Mouse (Mus musculus) neural tube, embryonic 12.5 days (tissue): ENCODE measurements around the gene Sap30l. TPM values are rescaled to one million over a fixed set of nuclear protein-coding genes. Genes with fewer than 3 reads are reported as not detected.

ENCODE experiments used
- ATAC-seq: fragments of 200-750 bp; cut with Nextera tagmentation; 2 replicates; pipeline ENCODE4 v1.8.0; 2017; ENCODE audit warnings: low read depth, mild to moderate bottlenecking, moderate TSS enrichment, moderate library complexity; ENCODE audit not compliant: low FRiP score
- H3K27ac ChIP-seq: fragments of 300-500 bp; sonication (generic); 2 replicates; pipeline ENCODE4 v1.5.1; 2016
- H3K27me3 ChIP-seq: fragments of 300-500 bp; sonication (generic); replicated peaks from 2 replicates; pipeline ENCODE4 v1.6.1; 2016; ENCODE audit warnings: mild to moderate bottlenecking
- H3K36me3 ChIP-seq: fragments of 300-500 bp; sonication (generic); 2 replicates; pipeline ENCODE4 v1.6.1; 2016; ENCODE audit warnings: mild to moderate bottlenecking
- H3K4me1 ChIP-seq: fragments of 300-500 bp; sonication (generic); 2 replicates; pipeline ENCODE4 v1.6.1; 2016
- H3K4me2 ChIP-seq: fragments of 300-500 bp; sonication (generic); replicated peaks from 2 replicates; pipeline ENCODE4 v1.6.1; 2016; ENCODE audit warnings: mild to moderate bottlenecking
- H3K4me3 ChIP-seq: fragments of 300-500 bp; sonication (generic); 2 replicates; pipeline ENCODE4 v1.5.1; 2016
- H3K9ac ChIP-seq: fragments of 300-500 bp; sonication (generic); 2 replicates; pipeline ENCODE4 v1.6.1; 2016; ENCODE audit warnings: mild to moderate bottlenecking
- H3K9me3 ChIP-seq: fragments of 300-500 bp; sonication (generic); 2 replicates; pipeline ENCODE4 v1.6.1; 2016; ENCODE audit warnings: mild to moderate bottlenecking
- WGBS: fragments of 180-500 bp; shearing (Covaris S2); methylation state at CpG from one replicate; pipeline ENCODE4 v1.1.7; 2016; 5-methylcytosine and 5-hydroxymethylcytosine counted together
- polyA plus RNA-seq: library from polyadenylated mRNA; unstranded; fragments of >200 nt; fragmentation: Nextera tagmentation; extraction: Ambion mirVana; gene quantifications from 2 replicates; pipeline ENCODE4 v1.2.1, GENCODE M21; 2016

The Sap30l gene
- polyA plus RNA-seq, result 18.6 and 22.2 TPM in 2 replicates

DNA sequence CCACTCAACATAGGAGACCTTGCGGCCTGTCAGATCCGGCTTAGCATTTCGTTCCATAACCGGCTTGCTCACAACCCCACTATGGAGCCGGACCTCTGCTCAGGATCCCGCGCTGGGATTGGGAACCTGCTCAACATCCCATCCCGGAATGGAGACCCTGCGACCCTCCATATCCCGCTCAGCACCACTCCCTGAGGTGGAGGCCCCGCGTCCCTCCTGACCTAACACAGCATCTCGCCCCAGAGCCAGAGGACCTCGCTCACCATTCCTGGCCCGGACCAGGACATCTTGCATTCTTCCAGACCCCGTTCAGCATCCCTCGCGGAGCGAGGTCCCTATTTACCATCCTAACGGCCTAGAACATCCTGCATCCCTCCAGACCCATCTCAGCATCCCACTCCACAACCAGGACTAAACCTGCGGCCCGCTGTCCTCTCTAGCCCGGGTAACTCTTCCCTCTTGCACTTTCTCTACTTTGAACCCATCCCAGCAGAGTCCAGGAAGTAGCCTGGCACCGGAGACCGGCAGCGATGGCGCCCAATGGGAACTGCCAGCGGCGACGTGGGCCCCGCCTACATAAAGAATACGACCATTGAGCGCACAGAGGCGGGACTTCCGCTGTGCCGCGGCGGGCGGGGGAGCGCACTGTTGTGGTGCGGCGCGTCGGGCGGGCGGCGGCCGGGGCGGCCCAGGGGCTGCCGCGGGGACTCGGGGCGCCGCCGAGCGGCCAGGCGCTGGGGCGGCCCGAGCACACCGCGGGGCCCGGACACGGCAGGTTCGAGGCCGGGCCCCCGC is at the start of gene Sap30l:
Gene Sap30l (plus strand): TSS at position 667 of the 795 bp plus-strand sequence.
- ATAC-seq, result peak; percentile 98
- peak within 1 kb of the TSS; percentile 98 for H3K4me2 ChIP-seq
- peaks cover 23% of the 10 kb centered on the region for H3K4me1 ChIP-seq
- H3K36me3 ChIP-seq, result peaks cover under 1% of the 10 kb centered on the region; the same call in 1 of the 2 replicates
- peak within 1 kb of the TSS; percentile 93 for H3K9ac ChIP-seq
- H3K4me3 ChIP-seq, result peak within 1 kb of the TSS; percentile 87
- H3K27me3 ChIP-seq, result no peaks in the 10 kb centered on the region
- peak within 1 kb of the TSS; percentile 62 for H3K27ac ChIP-seq
- WGBS, result under 1% methylated on average over 66 of the region's 66 CpGs
- no peaks in the 10 kb centered on the region for H3K9me3 ChIP-seq

DNA sequence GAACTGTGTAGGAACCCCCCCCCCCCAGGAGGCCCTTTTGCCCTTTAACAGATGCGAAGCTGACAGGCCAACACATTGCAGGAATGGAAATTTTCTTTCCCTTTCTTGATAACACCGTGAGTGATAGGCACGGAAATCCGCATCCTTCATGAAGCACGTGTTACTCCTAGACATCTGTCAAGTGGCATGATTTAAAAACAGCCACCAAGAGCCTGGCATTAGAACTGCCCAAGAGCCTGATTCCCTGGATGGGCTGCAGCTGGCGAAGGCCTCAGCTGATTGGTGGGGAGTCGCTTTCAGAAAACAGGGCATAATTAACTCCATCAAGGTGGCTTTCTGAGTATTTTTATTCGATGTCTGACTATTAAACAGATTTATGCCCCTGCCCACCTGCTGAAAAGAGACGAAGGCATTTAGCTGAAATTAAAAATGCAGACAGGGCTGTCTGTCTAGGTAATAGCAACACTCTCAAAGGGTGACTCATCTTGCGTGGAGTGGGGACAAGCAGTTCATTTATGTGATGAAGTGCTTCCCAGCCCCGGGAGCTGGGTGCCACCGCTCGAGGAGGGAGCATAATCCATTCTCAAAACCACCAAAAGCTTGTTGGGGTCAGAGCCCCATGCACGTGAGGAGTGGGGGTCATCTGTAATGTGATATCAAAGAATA is 47.8 kb upstream of the Sap30l start:
- Histone ChIP-seq H3K27me3 (no peaks in the 10 kb centered on the region), H3K9me3 (no peaks in the 10 kb centered on the region), H3K4me3 (no peak overlapping the region), H3K9ac (no peak overlapping the region), H3K36me3 (no peaks in the 10 kb centered on the region), H3K4me1 (peaks cover 9% of the 10 kb centered on the region; the same call in 1 of the 2 replicates), H3K4me2 (no peak overlapping the region), H3K27ac (no peak overlapping the region)
- 53% methylated on average over 14 of the region's 14 CpGs for WGBS
- peak; percentile 58; the same call in 1 of the 2 replicates for ATAC-seq

DNA sequence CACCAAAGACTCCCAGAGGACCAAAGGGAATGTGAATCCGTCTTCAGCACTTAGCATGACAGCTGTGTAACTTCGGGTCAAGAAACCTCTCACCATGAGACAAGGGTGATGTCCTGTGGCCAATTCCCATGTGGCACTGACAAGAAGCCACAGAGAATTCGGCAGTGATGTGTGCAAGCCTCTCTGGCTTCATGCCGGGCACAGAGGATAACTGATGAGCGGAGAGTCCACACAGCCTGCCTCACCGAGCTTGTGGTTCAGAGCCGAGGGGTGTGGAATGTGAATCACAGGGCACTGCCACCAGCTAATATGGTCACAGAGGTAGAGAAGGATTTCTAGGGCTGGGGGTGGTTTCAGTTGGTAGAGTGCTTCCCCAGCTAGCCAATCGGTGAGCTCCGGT is 42.8 kb upstream of the Sap30l start:
- H3K4me1 ChIP-seq, result peaks cover 17% of the 10 kb centered on the region; the same call in 1 of the 2 replicates
- WGBS, result 67% methylated on average over 9 of the region's 9 CpGs
- no peak for ATAC-seq

DNA sequence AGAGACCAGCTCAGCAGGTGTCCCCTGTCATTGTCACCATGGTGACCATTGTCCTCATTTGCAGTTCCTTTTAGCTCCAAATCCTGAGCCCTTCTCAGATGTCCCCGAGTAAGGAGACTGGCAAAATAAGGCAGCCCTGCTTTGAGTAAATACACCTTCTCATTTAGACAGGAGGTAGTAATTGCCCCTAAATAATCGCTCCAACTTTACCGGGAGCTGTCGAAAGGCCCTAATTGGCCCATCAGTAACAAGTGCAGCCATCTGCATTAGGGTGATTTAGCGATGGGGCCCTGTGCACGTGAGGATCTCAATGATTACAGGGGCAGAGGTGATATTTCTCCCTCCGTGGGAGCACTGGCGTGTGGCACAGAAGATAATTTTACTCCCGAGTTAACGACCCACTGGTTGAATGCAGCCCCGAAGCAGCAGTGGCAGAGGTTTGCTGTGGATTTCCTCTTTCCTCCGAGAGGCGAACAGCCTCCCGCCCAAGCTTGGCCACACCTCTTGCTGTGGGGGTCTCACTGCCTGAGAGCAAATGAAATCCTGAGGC is 40.9 kb upstream of the Sap30l start:
- H3K27me3 ChIP-seq, result peaks cover 3% of the 10 kb centered on the region; the same call in 1 of the 2 replicates
- peaks cover 17% of the 10 kb centered on the region; the same call in 1 of the 2 replicates for H3K4me1 ChIP-seq
- ATAC-seq, result 0 out of 2 replicates have a peak, but pooled peaks have one; percentile 44
- H3K4me2 ChIP-seq, result peak overlapping the region; percentile 24; the same call in 1 of the 2 replicates
- no peak overlapping the region for H3K4me3 ChIP-seq
- no peaks in the 10 kb centered on the region for H3K36me3 ChIP-seq
- no peak overlapping the region for H3K27ac ChIP-seq
- 8% methylated on average over 14 of the region's 14 CpGs for WGBS
- H3K9me3 ChIP-seq, result no peaks in the 10 kb centered on the region; the same call in 1 of the 2 replicates
- no peak overlapping the region for H3K9ac ChIP-seq

More for the DNA sequence above, 42.8 kb upstream of the Sap30l start:
- no peaks in the 10 kb centered on the region; the same call in 1 of the 2 replicates for H3K9me3 ChIP-seq
- no peak overlapping the region for H3K9ac ChIP-seq
- no peaks in the 10 kb centered on the region for H3K27me3 ChIP-seq
- H3K36me3 ChIP-seq, result no peaks in the 10 kb centered on the region
- H3K27ac ChIP-seq, result no peak overlapping the region
- no peak overlapping the region for H3K4me3 ChIP-seq
- no peak overlapping the region for H3K4me2 ChIP-seq

DNA sequence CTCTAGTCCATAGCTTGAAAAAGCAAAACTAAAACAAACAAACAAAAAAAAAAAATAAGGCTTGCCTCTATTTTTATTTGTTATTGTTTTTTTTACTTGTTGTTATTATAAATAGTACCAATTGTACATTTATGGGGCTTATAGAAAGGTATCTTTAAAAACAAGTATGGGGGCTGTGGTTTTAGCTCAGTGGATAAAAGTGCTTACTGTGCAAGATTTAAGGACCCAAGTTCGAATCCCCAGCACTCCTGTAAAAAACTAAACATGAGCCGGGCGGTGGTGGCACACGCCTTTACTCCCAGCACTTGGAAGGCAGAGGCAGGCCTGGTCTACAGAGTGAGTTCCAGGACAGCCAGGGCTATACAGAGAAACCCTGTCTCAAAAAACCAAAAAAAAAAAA is 40.1 kb upstream of the Sap30l start:
- no peaks in the 10 kb centered on the region; the same call in 1 of the 2 replicates for H3K9me3 ChIP-seq
- no peak overlapping the region for H3K9ac ChIP-seq
- no peak overlapping the region for H3K4me2 ChIP-seq
- H3K27ac ChIP-seq, result no peak overlapping the region
- 93% methylated on average over 4 of the region's 4 CpGs for WGBS
- peaks cover 3% of the 10 kb centered on the region; the same call in 1 of the 2 replicates for H3K27me3 ChIP-seq
- ATAC-seq, result no peak
- peaks cover 22% of the 10 kb centered on the region for H3K4me1 ChIP-seq
- H3K36me3 ChIP-seq, result no peaks in the 10 kb centered on the region
- H3K4me3 ChIP-seq, result no peak overlapping the region

DNA sequence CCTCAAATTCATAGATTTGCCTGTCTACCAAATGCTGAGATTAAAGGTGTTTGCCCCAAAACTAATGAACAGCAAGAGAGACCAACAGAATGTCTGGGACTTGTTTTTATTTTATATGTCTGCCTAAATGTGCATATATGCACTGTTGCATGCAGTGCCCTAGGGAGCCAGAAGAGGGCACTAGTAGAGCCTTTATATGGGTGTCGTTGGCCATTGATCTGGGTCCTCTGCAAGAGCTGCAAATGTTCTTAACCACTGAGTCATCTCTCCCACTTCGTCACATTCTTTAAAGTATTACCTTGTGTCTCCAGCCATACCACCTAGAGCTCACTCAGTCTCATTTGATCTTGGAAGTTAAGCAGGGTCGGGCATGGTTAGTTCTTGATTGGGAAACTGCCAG is 37.3 kb upstream of the Sap30l start:
- Histone ChIP-seq H3K4me2 (no peak overlapping the region), H3K4me1 (peaks cover 21% of the 10 kb centered on the region), H3K27me3 (peaks cover 3% of the 10 kb centered on the region; the same call in 1 of the 2 replicates), H3K4me3 (no peak overlapping the region), H3K9me3 (no peaks in the 10 kb centered on the region; the same call in 1 of the 2 replicates), H3K9ac (no peak overlapping the region), H3K27ac (no peak overlapping the region), H3K36me3 (no peaks in the 10 kb centered on the region)
- 91% methylated on average over 3 of the region's 3 CpGs for WGBS
- ATAC-seq, result no peak

DNA sequence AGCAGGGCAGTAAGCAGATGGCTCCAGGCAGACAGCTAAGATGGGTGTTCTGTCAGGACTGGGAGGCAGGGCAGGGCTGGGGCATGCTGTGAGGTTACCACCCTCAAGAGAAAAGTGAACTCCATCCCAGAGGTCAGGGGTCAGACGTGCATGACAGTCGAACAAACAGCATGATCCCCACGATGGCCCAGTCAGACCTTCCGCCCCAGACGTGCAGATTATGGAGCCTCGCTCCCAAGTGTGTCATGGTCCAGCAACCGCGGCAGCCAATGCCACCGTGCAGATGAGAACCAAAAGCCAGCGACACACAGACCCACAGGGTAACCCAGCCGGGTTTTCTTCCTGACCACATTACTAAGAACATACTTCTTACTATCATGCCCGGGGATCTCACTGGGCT is 34.8 kb upstream of the Sap30l start:
- no peak for ATAC-seq
- no peaks in the 10 kb centered on the region; the same call in 1 of the 2 replicates for H3K9me3 ChIP-seq
- no peak overlapping the region for H3K4me2 ChIP-seq
- no peak overlapping the region for H3K27ac ChIP-seq
- WGBS, result 30% methylated on average over 12 of the region's 12 CpGs
- H3K4me1 ChIP-seq, result peaks cover 14% of the 10 kb centered on the region
- H3K9ac ChIP-seq, result no peak overlapping the region
- no peak overlapping the region for H3K4me3 ChIP-seq
- no peaks in the 10 kb centered on the region for H3K36me3 ChIP-seq
- peaks cover 3% of the 10 kb centered on the region; the same call in 1 of the 2 replicates for H3K27me3 ChIP-seq

DNA sequence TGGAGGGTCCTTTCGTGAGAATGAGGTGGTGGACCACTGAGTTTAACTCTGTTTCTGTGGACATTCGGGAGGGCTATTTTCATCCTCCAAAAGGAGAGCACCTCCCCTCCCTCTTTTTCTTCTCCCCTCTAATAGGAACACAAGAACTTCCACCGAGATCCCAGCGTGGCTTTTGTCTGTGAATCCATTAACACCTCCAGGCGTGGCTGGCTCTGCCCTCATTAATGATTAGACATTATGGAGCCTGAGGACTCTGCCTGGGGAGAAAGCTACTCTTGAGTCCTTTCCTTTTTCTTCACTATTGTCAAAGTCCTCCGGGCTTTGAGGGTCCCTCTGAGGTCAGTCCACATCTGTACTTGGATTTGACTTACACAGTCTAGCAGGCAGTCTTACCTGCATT is 34.3 kb upstream of the Sap30l start:
- Histone ChIP-seq H3K36me3 (no peaks in the 10 kb centered on the region), H3K4me2 (no peak overlapping the region), H3K27me3 (peaks cover 3% of the 10 kb centered on the region; the same call in 1 of the 2 replicates), H3K4me1 (peaks cover 14% of the 10 kb centered on the region), H3K27ac (no peak overlapping the region), H3K9ac (no peak overlapping the region), H3K9me3 (no peaks in the 10 kb centered on the region; the same call in 1 of the 2 replicates), H3K4me3 (no peak overlapping the region)
- WGBS, result 17% methylated on average over 6 of the region's 6 CpGs
- ATAC-seq, result no peak

DNA sequence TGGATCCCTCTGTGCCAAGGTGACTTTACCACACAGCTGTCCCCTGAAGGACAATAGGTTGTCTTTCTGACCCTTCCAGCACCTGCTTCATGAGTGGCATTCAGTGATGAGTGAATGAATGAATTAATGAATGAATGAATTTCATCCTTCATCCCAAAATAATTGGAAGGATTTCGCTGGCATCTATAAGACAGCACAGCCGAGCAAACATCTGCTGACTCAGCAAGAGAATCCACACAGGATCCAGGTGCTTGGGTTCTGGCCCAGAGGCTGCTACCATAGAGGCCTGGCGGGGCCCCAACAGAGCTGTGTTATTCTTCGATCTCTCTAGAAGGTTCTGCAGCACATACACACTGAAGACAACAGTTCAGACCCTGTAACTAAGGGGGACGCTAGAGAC is 30.7 kb upstream of the Sap30l start:
- no peak overlapping the region for H3K4me2 ChIP-seq
- no peak overlapping the region for H3K27ac ChIP-seq
- H3K9ac ChIP-seq, result no peak overlapping the region
- H3K4me3 ChIP-seq, result no peak overlapping the region
- 0 out of 2 replicates have a peak, but pooled peaks cover 3% of the 10 kb centered on the region for H3K27me3 ChIP-seq
- H3K9me3 ChIP-seq, result no peaks in the 10 kb centered on the region
- no peaks in the 10 kb centered on the region for H3K36me3 ChIP-seq
- H3K4me1 ChIP-seq, result peaks cover 36% of the 10 kb centered on the region
- 93% methylated on average over 5 of the region's 5 CpGs for WGBS
- ATAC-seq, result no peak

DNA sequence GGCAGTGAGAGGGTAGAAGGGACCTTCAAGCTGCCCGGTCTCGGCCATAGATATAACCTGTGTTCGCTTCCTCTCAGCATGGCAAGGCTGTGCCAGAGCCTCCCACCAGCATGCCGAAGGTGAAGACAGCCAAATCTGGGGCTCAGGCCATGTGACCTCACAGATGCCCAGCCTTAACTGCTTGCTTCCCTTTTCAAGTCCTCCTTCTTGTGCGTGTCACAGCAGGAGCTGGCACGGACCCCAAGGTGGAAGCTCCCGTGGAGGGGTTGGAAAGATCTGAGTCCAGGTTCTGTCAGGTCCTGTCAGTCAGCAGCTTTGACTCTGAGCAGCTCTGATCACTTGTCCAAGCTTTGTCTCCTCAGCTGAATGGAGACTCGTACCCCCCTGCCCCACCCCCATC is 29.8 kb upstream of the Sap30l start:
- H3K27me3 ChIP-seq, result 0 out of 2 replicates have a peak, but pooled peaks cover 4% of the 10 kb centered on the region

DNA sequence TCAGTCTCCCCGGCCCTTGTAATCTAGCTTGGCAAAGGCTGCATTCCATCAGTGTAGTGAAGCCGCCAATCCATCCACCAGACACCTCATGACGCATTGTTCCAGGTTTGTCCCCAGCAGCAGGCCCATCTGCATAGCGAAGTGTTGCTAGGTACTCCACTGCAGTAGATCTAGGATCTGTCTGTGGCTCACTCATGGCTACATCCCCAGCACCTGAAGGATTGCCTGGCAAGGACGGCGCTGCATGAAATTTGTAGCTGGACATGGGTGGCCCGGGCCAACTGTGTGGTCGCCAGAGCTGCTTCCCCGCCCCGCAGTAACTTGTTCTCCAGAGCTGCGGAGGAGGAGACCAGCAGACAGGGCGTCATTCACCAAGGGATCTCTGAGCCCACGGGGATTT is 28.0 kb upstream of the Sap30l start:
- peak overlapping the region; percentile 6 for H3K4me2 ChIP-seq
- H3K4me1 ChIP-seq, result peaks cover 27% of the 10 kb centered on the region
- H3K36me3 ChIP-seq, result no peaks in the 10 kb centered on the region
- WGBS, result 16% methylated on average over 13 of the region's 13 CpGs
- peak; percentile 48 for ATAC-seq
- H3K27ac ChIP-seq, result no peak overlapping the region
- H3K9ac ChIP-seq, result no peak overlapping the region
- H3K27me3 ChIP-seq, result 0 out of 2 replicates have a peak, but pooled peaks cover 7% of the 10 kb centered on the region
- no peak overlapping the region for H3K4me3 ChIP-seq
- H3K9me3 ChIP-seq, result no peaks in the 10 kb centered on the region

More for the DNA sequence above, 29.8 kb upstream of the Sap30l start:
- Histone ChIP-seq H3K36me3 (no peaks in the 10 kb centered on the region), H3K4me3 (no peak overlapping the region), H3K4me1 (peaks cover 31% of the 10 kb centered on the region), H3K9me3 (no peaks in the 10 kb centered on the region), H3K9ac (no peak overlapping the region), H3K27ac (no peak overlapping the region), H3K4me2 (no peak overlapping the region)
- 94% methylated on average over 8 of the region's 8 CpGs for WGBS
- ATAC-seq, result no peak

DNA sequence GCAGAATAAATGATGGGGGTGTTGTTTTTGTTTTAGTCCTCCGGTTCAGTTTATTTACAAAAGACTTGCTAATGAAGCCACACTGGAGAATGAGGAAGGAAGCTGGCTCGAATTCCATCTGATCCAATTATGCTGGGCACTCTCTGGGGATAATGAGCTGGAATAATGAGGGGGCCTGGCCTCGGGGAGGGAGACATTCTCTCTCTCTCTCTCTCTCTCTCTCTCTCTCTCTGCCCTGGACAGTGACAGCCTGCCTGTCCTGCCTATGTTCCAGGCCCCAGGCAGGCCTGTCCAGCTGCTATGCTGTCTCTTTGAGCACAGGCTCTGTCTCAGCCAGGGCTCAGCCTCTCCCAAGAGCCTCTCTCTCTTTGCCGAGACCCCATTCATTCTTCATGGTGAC is 27.5 kb upstream of the Sap30l start:
- 6% methylated on average over 4 of the region's 4 CpGs for WGBS
- no peak overlapping the region; the same call in 1 of the 2 replicates for H3K27ac ChIP-seq
- H3K9me3 ChIP-seq, result no peaks in the 10 kb centered on the region
- 0 out of 2 replicates have a peak overlapping the region, but pooled peaks have one; percentile 1 for H3K9ac ChIP-seq
- H3K4me1 ChIP-seq, result peaks cover 31% of the 10 kb centered on the region
- peak; percentile 86 for ATAC-seq
- peak overlapping the region; percentile 6 for H3K4me2 ChIP-seq
- H3K36me3 ChIP-seq, result no peaks in the 10 kb centered on the region
- 0 out of 2 replicates have a peak, but pooled peaks cover 7% of the 10 kb centered on the region for H3K27me3 ChIP-seq
- no peak overlapping the region for H3K4me3 ChIP-seq
